Comparison of ENCODE assay signal across 29 mouse cellular contexts in the genomic region with DNA sequence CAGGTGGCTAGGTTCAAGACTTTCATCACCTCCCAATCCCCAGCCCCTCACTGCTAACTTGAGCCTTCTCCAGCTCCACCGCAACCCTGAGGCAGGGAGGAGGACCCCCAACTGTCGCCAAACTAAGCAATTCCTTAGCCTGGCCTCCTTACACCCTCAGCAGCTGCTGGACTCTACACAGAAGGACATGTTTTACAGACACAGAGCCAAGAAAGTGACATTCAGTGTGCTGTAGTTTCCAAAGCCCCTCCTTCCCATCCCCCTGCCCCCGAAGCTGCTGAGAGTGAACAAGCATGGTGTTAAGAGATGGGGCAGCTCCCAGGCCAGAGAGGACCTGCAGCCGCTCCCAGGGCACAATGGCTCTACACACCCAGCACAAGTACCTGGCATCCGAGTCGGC. TPM values are rescaled to one million over a fixed set of nuclear protein-coding genes. Genes with fewer than 3 reads are reported as not detected.
DNase-seq lines count a peak whose midpoint lies in the region; ATAC-seq and TF ChIP-seq lines count a peak whose summit lies in the region.
"Had no signal": no experiment of that assay in that cellular context is flagged by ENCODE, and none has a peak within 500 bp of the region (broad histone marks: within the 10 kb centered on the region; RNA-seq: fewer than 3 reads in every experiment).

No protein-coding gene starts in this region.

- peaks cover 15% of the 10 kb centered on the region for H3K36me3 ChIP-seq in heart, postnatal 0 days (replicated peaks; ENCODE audit: control insufficient read depth, insufficient read depth, low read length)
- H3K36me3 ChIP-seq in heart, embryonic 12.5 days: no peaks in the 10 kb centered on the region
- no peaks in the 10 kb centered on the region for H3K36me3 ChIP-seq in lung, embryonic 14.5 days (ENCODE audit: insufficient read depth)
- peaks cover 4% of the 10 kb centered on the region; the same call in 1 of the 2 replicates for H3K36me3 ChIP-seq in forebrain, embryonic 15.5 days
- H3K36me3 ChIP-seq in stomach, postnatal 0 days (ENCODE audit: control insufficient read depth, insufficient read depth, low read length): no peaks in the 10 kb centered on the region
- H3K36me3 ChIP-seq: heart, embryonic 13.5 days; kidney, embryonic 15.5 days; midbrain, embryonic 12.5 days; stomach, embryonic 15.5 days had no signal

- 0 out of 2 replicates have a peak, but pooled peaks cover 4% of the 10 kb centered on the region for H3K9me3 ChIP-seq in heart, postnatal 0 days (replicated peaks; ENCODE audit: control insufficient read depth, low read length)
- peaks cover 4% of the 10 kb centered on the region for H3K9me3 ChIP-seq in heart, embryonic 12.5 days (replicated peaks)
- no peaks in the 10 kb centered on the region for H3K9me3 ChIP-seq in lung, embryonic 14.5 days (ENCODE audit: low read depth, low read length)
- H3K9me3 ChIP-seq in forebrain, embryonic 15.5 days: no peaks in the 10 kb centered on the region
- H3K9me3 ChIP-seq in stomach, postnatal 0 days (ENCODE audit: control insufficient read depth, low read length): 0 out of 2 replicates have a peak, but pooled peaks cover 2% of the 10 kb centered on the region
- H3K9me3 ChIP-seq: stomach, embryonic 15.5 days had no signal

- no peak for ATAC-seq in heart, postnatal 0 days (ENCODE audit: insufficient read depth, low read depth)
- no peak for ATAC-seq in heart, embryonic 12.5 days (ENCODE audit: insufficient number of reproducible peaks, low FRiP score)
- ATAC-seq in lung, embryonic 14.5 days (ENCODE audit: insufficient read depth): peak; percentile 10; the same call in 1 of the 2 replicates
- ATAC-seq in forebrain, embryonic 15.5 days (replicated peaks): peak; percentile 53
- ATAC-seq in stomach, postnatal 0 days (ENCODE audit: low FRiP score, low TSS enrichment): no peak
- ATAC-seq: CD4-positive, CD25-positive, alpha-beta regulatory T cell, adult 4 months had no signal

- 0 out of 2 replicates have a peak overlapping the region, but pooled peaks have one; percentile 55 for H3K27ac ChIP-seq in heart, postnatal 0 days (ENCODE audit: low read depth)
- H3K27ac ChIP-seq in heart, embryonic 12.5 days (ENCODE audit: poor library complexity, severe bottlenecking): no peak overlapping the region
- no peak overlapping the region for H3K27ac ChIP-seq in lung, embryonic 14.5 days (ENCODE audit: low read depth)
- no peak overlapping the region for H3K27ac ChIP-seq in forebrain, embryonic 15.5 days (replicated peaks)
- H3K27ac ChIP-seq in stomach, postnatal 0 days (replicated peaks): no peak overlapping the region
- H3K27ac ChIP-seq: heart, adult 2 months; heart, embryonic 13.5 days; kidney, embryonic 15.5 days; liver, embryonic 14.5 days; midbrain, embryonic 12.5 days; stomach, embryonic 15.5 days had no signal

- no peak overlapping the region; the same call in 1 of the 2 replicates for H3K9ac ChIP-seq in heart, postnatal 0 days (replicated peaks; ENCODE audit: low read depth, low read length)
- H3K9ac ChIP-seq in heart, embryonic 12.5 days: no peak overlapping the region
- H3K9ac ChIP-seq in lung, embryonic 14.5 days: no peak overlapping the region
- no peak overlapping the region for H3K9ac ChIP-seq in forebrain, embryonic 15.5 days (replicated peaks)
- 0 out of 2 replicates have a peak overlapping the region, but pooled peaks have one; percentile 27 for H3K9ac ChIP-seq in stomach, postnatal 0 days (ENCODE audit: low read length)
- H3K9ac ChIP-seq: kidney, embryonic 15.5 days; liver, embryonic 14.5 days; midbrain, embryonic 12.5 days; stomach, embryonic 15.5 days had no signal

- H3K4me1 ChIP-seq in heart, postnatal 0 days (ENCODE audit: control insufficient read depth, insufficient read depth): peaks cover 13% of the 10 kb centered on the region
- H3K4me1 ChIP-seq in heart, embryonic 12.5 days (replicated peaks): peaks cover 22% of the 10 kb centered on the region
- peaks cover 10% of the 10 kb centered on the region for H3K4me1 ChIP-seq in lung, embryonic 14.5 days (ENCODE audit: insufficient read depth)
- peaks cover 22% of the 10 kb centered on the region for H3K4me1 ChIP-seq in forebrain, embryonic 15.5 days
- H3K4me1 ChIP-seq in stomach, postnatal 0 days (replicated peaks; ENCODE audit: control insufficient read depth, insufficient read depth): no peaks in the 10 kb centered on the region
- H3K4me1 ChIP-seq: megakaryocyte, embryonic 14.5 days had no signal

- no peaks in the 10 kb centered on the region for H3K27me3 ChIP-seq in heart, postnatal 0 days (ENCODE audit: control insufficient read depth, insufficient read depth, low read length)
- H3K27me3 ChIP-seq in heart, embryonic 12.5 days (replicated peaks): no peaks in the 10 kb centered on the region
- H3K27me3 ChIP-seq in lung, embryonic 14.5 days (ENCODE audit: insufficient read depth, low read length): no peaks in the 10 kb centered on the region; the same call in 1 of the 2 replicates
- no peaks in the 10 kb centered on the region for H3K27me3 ChIP-seq in forebrain, embryonic 15.5 days
- no peaks in the 10 kb centered on the region for H3K27me3 ChIP-seq in stomach, postnatal 0 days (ENCODE audit: control insufficient read depth, insufficient read depth, low read length)
- H3K27me3 ChIP-seq: midbrain, embryonic 12.5 days; stomach, embryonic 15.5 days had no signal

- no peak overlapping the region for H3K4me3 ChIP-seq in heart, postnatal 0 days (ENCODE audit: low read depth, low read length)
- H3K4me3 ChIP-seq in heart, embryonic 12.5 days: no peak overlapping the region
- no peak overlapping the region for H3K4me3 ChIP-seq in lung, embryonic 14.5 days (ENCODE audit: low read depth, low read length)
- H3K4me3 ChIP-seq in forebrain, embryonic 15.5 days: no peak overlapping the region
- no peak overlapping the region for H3K4me3 ChIP-seq in stomach, postnatal 0 days (ENCODE audit: low read depth, low read length)
- H3K4me3 ChIP-seq: heart, adult 2 months; heart, embryonic 13.5 days; kidney, embryonic 15.5 days; megakaryocyte, embryonic 14.5 days; midbrain, embryonic 12.5 days; stomach, embryonic 15.5 days had no signal

- no peak for DNase-seq in heart, postnatal 0 days (ENCODE audit: low spot score)
- DNase-seq in lung, embryonic 14.5 days: peak; percentile 42
- DNase-seq in lung, postnatal 36 days: no peak
- DNase-seq in stomach, postnatal 0 days (ENCODE audit: low spot score): no peak
- DNase-seq in natural killer cell, adult 2 months (ENCODE audit: low spot score in 2 of 2): no peak
- DNase-seq: adrenal gland, postnatal 25 days; cerebellum, adult 2 months; cerebellum, postnatal 25 days; heart, adult 2 months; heart, postnatal 14 days; kidney, adult 11 months; layer of hippocampus, adult 9-11 months; liver; lung, adult 2 months; lung, postnatal 4 days; right cerebral cortex, postnatal 25 days; thymus, postnatal 14 days had no signal

- no peak for TF ChIP-seq EP300 in heart, postnatal 0 days (IDR thresholded peaks at IDR 0.05; ENCODE audit: low read depth)
- TF ChIP-seq EP300 in stomach, postnatal 0 days (optimal IDR thresholded peaks at IDR 0.05): no peak

- H3K4me2 ChIP-seq in heart, postnatal 0 days (ENCODE audit: low read depth, low read length): no peak overlapping the region
- no peak overlapping the region for H3K4me2 ChIP-seq in heart, embryonic 12.5 days
- H3K4me2 ChIP-seq in lung, embryonic 14.5 days: no peak overlapping the region
- no peak overlapping the region for H3K4me2 ChIP-seq in forebrain, embryonic 15.5 days (replicated peaks)
- H3K4me2 ChIP-seq in stomach, postnatal 0 days (replicated peaks; ENCODE audit: low read depth): no peak overlapping the region
- H3K4me2 ChIP-seq: heart, embryonic 13.5 days; kidney, embryonic 15.5 days; midbrain, embryonic 12.5 days; stomach, embryonic 15.5 days had no signal

- WGBS in heart, postnatal 0 days: 64% methylated on average over 6 of the region's 6 CpGs
- WGBS in heart, embryonic 12.5 days: 67% methylated on average over 6 of the region's 6 CpGs
- 41% methylated on average over 6 of the region's 6 CpGs for WGBS in lung, embryonic 14.5 days
- WGBS in forebrain, embryonic 15.5 days: 56% methylated on average over 6 of the region's 6 CpGs
- 51% methylated on average over 6 of the region's 6 CpGs for WGBS in stomach, postnatal 0 days

- TF ChIP-seq CTCF in heart, postnatal 0 days (IDR thresholded peaks at IDR 0.05; ENCODE audit: low read depth): no peak
- no peak for TF ChIP-seq CTCF in lung, embryonic 14.5 days (IDR thresholded peaks at IDR 0.05; ENCODE audit: low read depth)
- no peak for TF ChIP-seq CTCF in stomach, postnatal 0 days (IDR thresholded peaks at IDR 0.05; ENCODE audit: low read depth)

RNA-seq across cellular contexts. Expression of gene Kcnj11, which starts 23.9 kb away (rescaled TPM):
- total RNA-seq in heart, postnatal 0 days (2014; rRNA removed; ENCODE audit: low replicate concordance): 72.0 and 103 TPM in 2 replicates
- polyA plus RNA-seq in heart, postnatal 0 days (2015; fragmentation: Nextera tagmentation; extraction: Ambion mirVana): 14.4 and 14.6 TPM in 2 replicates
- 6.3 and 7.6 TPM in 2 replicates for polyA plus RNA-seq in heart, embryonic 12.5 days (2016; fragmentation: Nextera tagmentation; extraction: Ambion mirVana)
- polyA plus RNA-seq in lung, embryonic 14.5 days (2014; fragmentation: Nextera tagmentation; extraction: Ambion mirVana): 0.11 TPM in 1 of 2 replicates, not detected in the other
- polyA plus RNA-seq in forebrain, embryonic 15.5 days (2015; fragmentation: Nextera tagmentation; extraction: Ambion mirVana): 4.8 and 5.2 TPM in 2 replicates
- polyA plus RNA-seq in stomach, postnatal 0 days (2015; fragmentation: Nextera tagmentation; extraction: Ambion mirVana): 0.61 and 0.81 TPM in 2 replicates
- total RNA-seq: monocyte, adult 5-6 weeks; neutrophil, adult 5-6 weeks had no signal
- polyA plus RNA-seq: CD4-positive, CD25-positive, alpha-beta regulatory T cell, adult 4 months; limb, embryonic 11.5 days had no signal

RNA-seq across cellular contexts. Expression of gene Abcc8, which starts 55.4 kb away (rescaled TPM):
- 46.7 and 54.9 TPM in 2 replicates for total RNA-seq in heart, postnatal 0 days (2014; rRNA removed; ENCODE audit: low replicate concordance)
- polyA plus RNA-seq in heart, postnatal 0 days (2015; fragmentation: Nextera tagmentation; extraction: Ambion mirVana): 28.1 and 29.6 TPM in 2 replicates
- polyA plus RNA-seq in heart, embryonic 12.5 days (2016; fragmentation: Nextera tagmentation; extraction: Ambion mirVana): 6.2 and 7.0 TPM in 2 replicates
- 0.32 and 0.64 TPM in 2 replicates for polyA plus RNA-seq in lung, embryonic 14.5 days (2014; fragmentation: Nextera tagmentation; extraction: Ambion mirVana)
- 30.1 and 31.8 TPM in 2 replicates for polyA plus RNA-seq in forebrain, embryonic 15.5 days (2015; fragmentation: Nextera tagmentation; extraction: Ambion mirVana)
- 3.6 and 4.0 TPM in 2 replicates for polyA plus RNA-seq in stomach, postnatal 0 days (2015; fragmentation: Nextera tagmentation; extraction: Ambion mirVana)
- total RNA-seq: monocyte, adult 5-6 weeks had no signal
- polyA plus RNA-seq: CD4-positive, CD25-positive, alpha-beta regulatory T cell, adult 4 months had no signal

Comparison
In these comparisons a context has a peak if more than half of its experiments do, and no peak if none do; other contexts are left out.
1. ATAC-seq: peak in lung, embryonic 14.5 days (single experiment) and forebrain, embryonic 15.5 days (single experiment); none in heart, postnatal 0 days (single experiment), heart, embryonic 12.5 days (single experiment) and stomach, postnatal 0 days (single experiment).